Mouse (Mus musculus): Measurements from ENCODE around the gene Hist1h4c. TPM values are rescaled to one million over a fixed set of nuclear protein-coding genes. Genes with fewer than 3 reads are reported as not detected.
A peak's percentile ranks its signal among the peaks of the same experiment; 100 is the strongest.

The Hist1h4c gene
- polyA plus RNA-seq, 1 experiment from 2014 or later: 11.2 TPM

DNA sequence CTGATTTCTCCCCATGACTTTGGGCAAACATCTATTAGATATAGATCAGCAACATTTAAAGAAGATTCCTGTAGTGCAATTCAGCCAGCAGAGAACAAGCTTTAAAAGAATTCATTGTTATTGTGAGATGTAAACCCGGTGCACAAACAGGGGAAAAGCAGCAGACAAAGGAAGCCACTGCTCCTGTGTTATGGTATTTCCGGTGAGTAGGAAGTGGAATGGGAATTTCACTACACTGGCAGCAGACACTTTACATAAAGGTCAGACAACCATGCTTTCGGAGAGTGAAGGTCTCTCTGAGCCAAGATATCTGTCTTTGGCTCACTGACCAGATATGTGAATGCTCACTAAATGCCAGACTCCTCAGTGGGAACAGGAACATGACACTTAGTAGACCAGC lies 35.7 kb downstream of the Hist1h4c start:
- no peak for TF ChIP-seq CTCF (IDR thresholded peaks at IDR 0.05; ENCODE audit: low read depth)
- no peak overlapping the region for H3K4me3 ChIP-seq (ENCODE audit: low read depth, low read length)
- H3K4me2 ChIP-seq: no peak overlapping the region
- DNase-seq: peak; percentile 9
- no peaks in the 10 kb centered on the region for H3K36me3 ChIP-seq (ENCODE audit: insufficient read depth)
- H3K9me3 ChIP-seq (ENCODE audit: low read depth, low read length): no peaks in the 10 kb centered on the region
- 51% methylated on average over 3 of the region's 3 CpGs for WGBS
- no peaks in the 10 kb centered on the region for H3K27me3 ChIP-seq (ENCODE audit: insufficient read depth, low read length)
- H3K9ac ChIP-seq: no peak overlapping the region
- no peak for ATAC-seq (ENCODE audit: insufficient read depth)
- H3K27ac ChIP-seq (ENCODE audit: low read depth): no peak overlapping the region
- H3K4me1 ChIP-seq (ENCODE audit: insufficient read depth): no peaks in the 10 kb centered on the region

DNA sequence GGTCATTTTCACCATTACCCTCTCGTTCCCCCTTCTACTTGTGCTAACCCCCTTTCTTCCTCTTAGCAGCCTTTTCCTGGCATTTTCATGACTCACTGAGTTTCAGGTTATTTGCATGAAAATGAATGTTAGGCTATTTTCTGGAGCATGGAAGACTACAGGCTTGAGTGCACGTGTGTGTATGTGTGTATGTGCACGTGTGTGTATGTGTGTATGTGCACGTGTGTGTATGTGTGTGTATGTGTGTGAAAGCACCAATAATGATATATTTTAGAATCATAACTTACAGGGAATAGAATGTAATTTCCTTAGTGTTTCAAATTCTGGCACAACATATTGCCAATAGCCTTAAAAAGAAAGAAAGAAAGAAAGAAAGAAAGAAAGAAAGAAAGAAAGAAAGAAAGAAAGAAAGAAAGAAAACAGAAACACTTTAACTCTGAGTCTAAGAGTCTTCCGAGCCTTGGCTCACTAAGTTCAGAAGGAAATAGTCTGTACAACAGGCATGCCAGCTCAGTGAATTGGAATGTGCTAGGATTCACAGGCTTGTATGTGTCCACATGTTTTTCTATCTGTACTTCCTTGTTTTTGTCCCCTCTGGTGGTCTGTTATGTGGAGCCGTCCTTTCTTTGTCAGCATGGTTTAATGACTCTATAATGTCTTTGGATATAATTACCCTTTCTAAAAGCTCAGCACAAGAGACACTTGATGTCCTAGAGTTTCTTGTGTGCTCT lies 38.5 kb downstream of the Hist1h4c start:
- 62% methylated on average over 6 of the region's 6 CpGs for WGBS
- Histone ChIP-seq H3K4me2 (no peak overlapping the region), H3K9ac (no peak overlapping the region), H3K4me1 (ENCODE audit: insufficient read depth) (no peaks in the 10 kb centered on the region), H3K27ac (ENCODE audit: low read depth) (no peak overlapping the region), H3K9me3 (ENCODE audit: low read depth, low read length) (no peaks in the 10 kb centered on the region), H3K27me3 (ENCODE audit: insufficient read depth, low read length) (no peaks in the 10 kb centered on the region), H3K4me3 (ENCODE audit: low read depth, low read length) (no peak overlapping the region), H3K36me3 (ENCODE audit: insufficient read depth) (no peaks in the 10 kb centered on the region)
- no peak for TF ChIP-seq CTCF (IDR thresholded peaks at IDR 0.05; ENCODE audit: low read depth)
- DNase-seq: no peak
- ATAC-seq (ENCODE audit: insufficient read depth): no peak

Small RNA genes lying within 50 kb of the gene (microRNA-seq; reads per million reads assigned to microRNA genes)
- gene Gm44314 (ENCODE audit: borderline number of aligned reads) (not detected), gene Gm44350 (ENCODE audit: borderline number of aligned reads) (not detected)

Other genes with a start within 250 kb of the Hist1h4c start
- gene Btn1a1, start 232.6 kb downstream of the Hist1h4c start, polyA plus RNA-seq (2014; fragmentation: Nextera tagmentation; extraction: Ambion mirVana): 0.07 and 0.18 TPM in 2 replicates
- gene Btn2a2, start 209.6 kb downstream of the Hist1h4c start, polyA plus RNA-seq (2014; fragmentation: Nextera tagmentation; extraction: Ambion mirVana): 0.63 and 0.73 TPM in 2 replicates
- 7.1 and 7.6 TPM in 2 replicates for gene Hist1h4h, start 167.4 kb downstream of the Hist1h4c start, polyA plus RNA-seq (2014; fragmentation: Nextera tagmentation; extraction: Ambion mirVana)
- gene Hist1h2af, start 164.5 kb downstream of the Hist1h4c start, polyA plus RNA-seq (2014; fragmentation: Nextera tagmentation; extraction: Ambion mirVana): 13.0 and 14.6 TPM in 2 replicates
- gene Hist1h3g, start 163.0 kb downstream of the Hist1h4c start, polyA plus RNA-seq (2014; fragmentation: Nextera tagmentation; extraction: Ambion mirVana): 6.6 and 7.5 TPM in 2 replicates
- gene Hist1h2bh, start 155.1 kb downstream of the Hist1h4c start, polyA plus RNA-seq (2014; fragmentation: Nextera tagmentation; extraction: Ambion mirVana): 1.0 and 1.8 TPM in 2 replicates
- 2.0 and 2.6 TPM in 2 replicates for gene Hist1h3f, start 154.4 kb downstream of the Hist1h4c start, polyA plus RNA-seq (2014; fragmentation: Nextera tagmentation; extraction: Ambion mirVana)
- gene Hist1h4f, start 146.8 kb downstream of the Hist1h4c start, polyA plus RNA-seq (2014; fragmentation: Nextera tagmentation; extraction: Ambion mirVana): 1.4 and 2.7 TPM in 2 replicates
- gene Hist1h1d, start 145.2 kb downstream of the Hist1h4c start, polyA plus RNA-seq (2014; fragmentation: Nextera tagmentation; extraction: Ambion mirVana): 0.87 and 0.99 TPM in 2 replicates
- gene Hist1h3e, start 136.1 kb downstream of the Hist1h4c start, polyA plus RNA-seq (2014; fragmentation: Nextera tagmentation; extraction: Ambion mirVana): 8.2 and 10.6 TPM in 2 replicates
- 164 and 166 TPM in 2 replicates for gene Hist1h2ae, start 127.2 kb downstream of the Hist1h4c start, polyA plus RNA-seq (2014; fragmentation: Nextera tagmentation; extraction: Ambion mirVana)
- gene Hist1h2bg, start 127.1 kb downstream of the Hist1h4c start, polyA plus RNA-seq (2014; fragmentation: Nextera tagmentation; extraction: Ambion mirVana): 14.9 TPM in 2 replicates
- gene Hist1h2bf, start 124.3 kb downstream of the Hist1h4c start, polyA plus RNA-seq (2014; fragmentation: Nextera tagmentation; extraction: Ambion mirVana): 7.8 and 12.2 TPM in 2 replicates
- gene Hist1h2ad, start 124.1 kb downstream of the Hist1h4c start, polyA plus RNA-seq (2014; fragmentation: Nextera tagmentation; extraction: Ambion mirVana): 4.2 and 4.9 TPM in 2 replicates
- gene Hist1h3d, start 122.7 kb downstream of the Hist1h4c start, polyA plus RNA-seq (2014; fragmentation: Nextera tagmentation; extraction: Ambion mirVana): 10.0 and 13.9 TPM in 2 replicates
- 144 and 147 TPM in 2 replicates for gene Hist1h4d, start 116.9 kb downstream of the Hist1h4c start, polyA plus RNA-seq (2014; fragmentation: Nextera tagmentation; extraction: Ambion mirVana)
- 2.5 and 3.0 TPM in 2 replicates for gene Hist1h2be, start 77.3 kb downstream of the Hist1h4c start, polyA plus RNA-seq (2014; fragmentation: Nextera tagmentation; extraction: Ambion mirVana)
- gene Hist1h1e, start 75.9 kb downstream of the Hist1h4c start, polyA plus RNA-seq (2014; fragmentation: Nextera tagmentation; extraction: Ambion mirVana): 22.6 and 25.7 TPM in 2 replicates
- gene Hist1h2ac, start 14.5 kb downstream of the Hist1h4c start, polyA plus RNA-seq (2014; fragmentation: Nextera tagmentation; extraction: Ambion mirVana): 1.5 and 2.1 TPM in 2 replicates
- 52.9 and 55.1 TPM in 2 replicates for gene Hist1h2bc, start 14.3 kb downstream of the Hist1h4c start, polyA plus RNA-seq (2014; fragmentation: Nextera tagmentation; extraction: Ambion mirVana)
- not detected in 2 replicates for gene Hist1h1t, start 2.6 kb downstream of the Hist1h4c start, polyA plus RNA-seq (2014; fragmentation: Nextera tagmentation; extraction: Ambion mirVana)
- gene Hfe, start 12.4 kb upstream of the Hist1h4c start, polyA plus RNA-seq (2014; fragmentation: Nextera tagmentation; extraction: Ambion mirVana): 8.4 and 12.1 TPM in 2 replicates
- 30.5 and 32.3 TPM in 2 replicates for gene Hist1h1c, start 40.4 kb upstream of the Hist1h4c start, polyA plus RNA-seq (2014; fragmentation: Nextera tagmentation; extraction: Ambion mirVana)
- 11.3 and 16.9 TPM in 2 replicates for gene Hist1h3c, start 47.1 kb upstream of the Hist1h4c start, polyA plus RNA-seq (2014; fragmentation: Nextera tagmentation; extraction: Ambion mirVana)
- 1.6 and 4.0 TPM in 2 replicates for gene Hist1h2bb, start 48.3 kb upstream of the Hist1h4c start, polyA plus RNA-seq (2014; fragmentation: Nextera tagmentation; extraction: Ambion mirVana)
- gene Hist1h2ab, start 52.7 kb upstream of the Hist1h4c start, polyA plus RNA-seq (2014; fragmentation: Nextera tagmentation; extraction: Ambion mirVana): 70.8 and 71.5 TPM in 2 replicates
- 18.4 and 18.7 TPM in 2 replicates for gene Hist1h3b, start 53.8 kb upstream of the Hist1h4c start, polyA plus RNA-seq (2014; fragmentation: Nextera tagmentation; extraction: Ambion mirVana)
- 4.3 and 7.5 TPM in 2 replicates for gene Hist1h4b, start 58.6 kb upstream of the Hist1h4c start, polyA plus RNA-seq (2014; fragmentation: Nextera tagmentation; extraction: Ambion mirVana)
- 0.66 TPM in 1 of 2 replicates, not detected in the other for gene Hist1h4a, start 62.8 kb upstream of the Hist1h4c start, polyA plus RNA-seq (2014; fragmentation: Nextera tagmentation; extraction: Ambion mirVana)
- 7.4 and 9.2 TPM in 2 replicates for gene Hist1h3a, start 63.9 kb upstream of the Hist1h4c start, polyA plus RNA-seq (2014; fragmentation: Nextera tagmentation; extraction: Ambion mirVana)
- gene Hist1h1a, start 65.2 kb upstream of the Hist1h4c start, polyA plus RNA-seq (2014; fragmentation: Nextera tagmentation; extraction: Ambion mirVana): 5.2 and 5.5 TPM in 2 replicates
- gene Trim38, start 71.5 kb upstream of the Hist1h4c start, polyA plus RNA-seq (2014; fragmentation: Nextera tagmentation; extraction: Ambion mirVana): 0.12 TPM in 1 of 2 replicates, not detected in the other
- 0.08 TPM in 1 of 2 replicates, not detected in the other for gene Slc17a2, start 108.5 kb upstream of the Hist1h4c start, polyA plus RNA-seq (2014; fragmentation: Nextera tagmentation; extraction: Ambion mirVana)
- gene Slc17a3, start 141.0 kb upstream of the Hist1h4c start, polyA plus RNA-seq (2014; fragmentation: Nextera tagmentation; extraction: Ambion mirVana): not detected in 2 replicates
- not detected in 2 replicates for gene Slc17a1, start 169.3 kb upstream of the Hist1h4c start, polyA plus RNA-seq (2014; fragmentation: Nextera tagmentation; extraction: Ambion mirVana)
- gene Slc17a4, start 216.6 kb upstream of the Hist1h4c start, polyA plus RNA-seq (2014; fragmentation: Nextera tagmentation; extraction: Ambion mirVana): not detected in 2 replicates
- gene Hist1h2ba, start 235.7 kb upstream of the Hist1h4c start, polyA plus RNA-seq (2014; fragmentation: Nextera tagmentation; extraction: Ambion mirVana): not detected in 2 replicates
- not detected in 2 replicates for gene Hist1h2aa, start 236.0 kb upstream of the Hist1h4c start, polyA plus RNA-seq (2014; fragmentation: Nextera tagmentation; extraction: Ambion mirVana)

Measured in lung, embryonic 14.5 days (tissue).